Mouse (Mus musculus) embryonic fibroblast, embryonic 13.5 days (primary cell): ENCODE measurements around the gene Nrk. TPM values are rescaled to one million over a fixed set of nuclear protein-coding genes. Genes with fewer than 3 reads are reported as not detected.
A peak's percentile ranks its signal among the peaks of the same experiment; 100 is the strongest.

Experiments used
- H3K27ac ChIP-seq: 2 replicates; pipeline ENCODE4 v1.5.1; 2012; ENCODE audit warnings: low read length, control low read depth, inconsistent platforms; ENCODE audit not compliant: insufficient read depth
- H3K4me1 ChIP-seq: 2 replicates; pipeline ENCODE4 v1.6.1; 2011; ENCODE audit warnings: low read length; ENCODE audit not compliant: control insufficient read depth, insufficient read depth
- H3K4me3 ChIP-seq: 2 replicates; pipeline ENCODE4 v1.5.1; 2011; ENCODE audit warnings: mild to moderate bottlenecking, control low read depth, low read length; ENCODE audit not compliant: insufficient read depth
- CTCF ChIP-seq: IDR thresholded peaks from 2 replicates; pipeline ENCODE4 v1.5.1; 2011; ENCODE audit warnings: mild to moderate bottlenecking, control low read depth, low read length, moderate library complexity, borderline replicate concordance; ENCODE audit not compliant: insufficient read depth
- POLR2A ChIP-seq: IDR thresholded peaks from 2 replicates; pipeline ENCODE4 v1.6.1; 2011; ENCODE audit warnings: low read depth, mild to moderate bottlenecking, control low read depth, low read length, moderate library complexity
- polyA plus RNA-seq: library from polyadenylated mRNA; stranded (reverse); fragments of >200 nt; gene quantifications from 2 replicates; pipeline ENCODE4 v1.2.4, GENCODE M21; 2011; ENCODE audit warnings: low read depth; ENCODE audit not compliant: missing spikeins, insufficient read length

Nrk gene
- 9.3 and 25.0 TPM in 2 replicates for polyA plus RNA-seq

GRCm38 (mm10) chrX:138914041-138914776 lies at the start of gene Nrk:
TSS of gene Nrk (plus strand) at chrX:138914430.
- H3K27ac ChIP-seq: no peak within 1 kb of the TSS
- peak within 1 kb of the TSS; percentile 60 for H3K4me3 ChIP-seq
- H3K4me1 ChIP-seq: no peaks in the 10 kb centered on the region
- no peak for TF ChIP-seq CTCF
- TF ChIP-seq POLR2A: no peak

- H3K4me1 ChIP-seq: no peaks in the 10 kb centered on the region
- H3K27ac ChIP-seq: no peak overlapping the region
- TF ChIP-seq POLR2A: no peak
- TF ChIP-seq CTCF: no peak
- H3K4me3 ChIP-seq: peak overlapping the region; percentile 60
Measured at GRCm38 (mm10) chrX:138913366-138913765, 864 bp upstream of the Nrk start.

- H3K4me3 ChIP-seq: peak overlapping the region; percentile 60
- no peak for TF ChIP-seq POLR2A
- no peak for TF ChIP-seq CTCF
- H3K4me1 ChIP-seq: no peaks in the 10 kb centered on the region
- H3K27ac ChIP-seq: no peak overlapping the region
Measured at GRCm38 (mm10) chrX:138914777-138915114, 516 bp downstream of the Nrk start.

GRCm38 (mm10) chrX:138919030-138919429 lies 4.8 kb downstream of the Nrk start:
- Histone ChIP-seq H3K4me3 (no peak overlapping the region), H3K27ac (no peak overlapping the region), H3K4me1 (no peaks in the 10 kb centered on the region)
- no peak for TF ChIP-seq POLR2A
- TF ChIP-seq CTCF: 0 out of 2 replicates have a peak, but pooled peaks have one; percentile 2

GRCm38 (mm10) chrX:138943905-138944304 lies 29.7 kb downstream of the Nrk start:
- Histone ChIP-seq H3K4me3 (no peak overlapping the region), H3K4me1 (no peaks in the 10 kb centered on the region), H3K27ac (no peak overlapping the region)
- TF ChIP-seq CTCF: no peak
- TF ChIP-seq POLR2A: no peak

- TF ChIP-seq POLR2A (no peak), CTCF (no peak)
- no peak overlapping the region for H3K4me3 ChIP-seq
- no peak overlapping the region for H3K27ac ChIP-seq
- H3K4me1 ChIP-seq: no peaks in the 10 kb centered on the region
Measured at GRCm38 (mm10) chrX:138960713-138961112, 46.5 kb downstream of the Nrk start.

- no peaks in the 10 kb centered on the region for H3K4me1 ChIP-seq
- no peak for TF ChIP-seq POLR2A
- TF ChIP-seq CTCF: no peak
- H3K4me3 ChIP-seq: no peak overlapping the region
- no peak overlapping the region for H3K27ac ChIP-seq
Measured at GRCm38 (mm10) chrX:138978501-138978900, 64.3 kb downstream of the Nrk start.

GRCm38 (mm10) chrX:138979249-138979648 lies 65.0 kb downstream of the Nrk start:
- Histone ChIP-seq H3K4me3 (no peak overlapping the region), H3K4me1 (no peaks in the 10 kb centered on the region), H3K27ac (no peak overlapping the region)
- TF ChIP-seq CTCF: no peak
- TF ChIP-seq POLR2A: no peak

- Histone ChIP-seq H3K27ac (no peak overlapping the region), H3K4me1 (no peaks in the 10 kb centered on the region), H3K4me3 (no peak overlapping the region)
- TF ChIP-seq CTCF (no peak), POLR2A (no peak)
Measured at GRCm38 (mm10) chrX:139014524-139014923, 100.3 kb downstream of the Nrk start.

GRCm38 (mm10) chrX:139016540-139016939 lies 102.3 kb downstream of the Nrk start:
- Histone ChIP-seq H3K4me1 (no peaks in the 10 kb centered on the region), H3K27ac (no peak overlapping the region), H3K4me3 (no peak overlapping the region)
- TF ChIP-seq POLR2A (no peak), CTCF (no peak)
